Mouse (Mus musculus): Measurements from ENCODE around the gene 6430548M08Rik. TPM values are rescaled to one million over a fixed set of nuclear protein-coding genes. Genes with fewer than 3 reads are reported as not detected.
A peak's percentile ranks its signal among the peaks of the same experiment; 100 is the strongest.

6430548M08Rik gene
- total RNA-seq, 1 experiment, result 0.54 TPM

DNA sequence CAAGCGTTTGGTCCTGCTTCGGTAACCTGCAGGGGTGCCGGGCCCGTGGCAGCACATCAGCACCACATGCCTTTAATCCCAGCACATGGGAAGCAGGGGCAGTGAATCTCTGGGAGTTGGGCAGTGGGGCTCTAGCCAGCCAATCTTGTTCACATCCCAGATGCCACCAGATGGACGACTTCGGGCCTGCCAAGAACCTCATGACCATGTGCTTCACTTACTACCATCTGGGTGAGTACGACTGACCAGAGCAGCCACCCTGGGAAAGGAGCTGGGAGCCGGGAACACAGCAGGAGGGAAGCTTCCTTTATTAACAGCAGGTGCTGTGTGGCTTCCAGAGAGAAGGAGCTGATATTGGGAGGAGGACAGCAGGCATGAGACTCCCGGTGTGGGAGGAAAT, 37.2 kb downstream of the 6430548M08Rik start:
- no peak overlapping the region for H3K9ac ChIP-seq (ENCODE audit: insufficient read depth, low read depth, low read length, poor library complexity, severe bottlenecking)
- no peaks in the 10 kb centered on the region for H3K9me3 ChIP-seq (ENCODE audit: control insufficient read depth, insufficient read depth, low read depth, low read length)
- H3K4me3 ChIP-seq (ENCODE audit: insufficient read depth in 1 of 2, low read depth in 1 of 2, low read length in 2 of 2, poor library complexity in 1 of 2, severe bottlenecking in 1 of 2), result no peak overlapping the region
- H3K4me1 ChIP-seq (ENCODE audit: control insufficient read depth in 2 of 2, insufficient read depth in 2 of 2, low read length in 2 of 2, poor library complexity in 1 of 2), result peaks cover 0 to 12% of the 10 kb centered on the region in 2 experiments; a peak in 1 of 4 replicates
- in situ Hi-C loops (cut with MboI; ENCODE audit: low sequenced_read_pairs in 2 of 2, unreplicated experiment in 2 of 2), result no loop called here
- H3K36me3 ChIP-seq (ENCODE audit: control insufficient read depth, insufficient read depth, low read length, poor library complexity, severe bottlenecking), result no peaks in the 10 kb centered on the region
- DNase-seq (ENCODE audit: low read depth, low spot score), result no peak
- TF ChIP-seq ZNF384 (IDR thresholded peaks at IDR 0.05; ENCODE audit: low read depth, low read length) (no peak), MAFK (IDR thresholded peaks at IDR 0.05; ENCODE audit: insufficient read depth, low read depth, low read length) (no peak), CHD2 (IDR thresholded peaks at IDR 0.05; ENCODE audit: low read depth, low read length) (no peak), HCFC1 (IDR thresholded peaks at IDR 0.05; ENCODE audit: borderline replicate concordance, insufficient read depth, low read length) (no peak), ZC3H11A (IDR thresholded peaks at IDR 0.05; ENCODE audit: borderline replicate concordance, low read depth, low read length) (no peak)
- no peak overlapping the region for H3K27ac ChIP-seq (ENCODE audit: insufficient read depth, low read depth, low read length, poor library complexity, severe bottlenecking)

DNA sequence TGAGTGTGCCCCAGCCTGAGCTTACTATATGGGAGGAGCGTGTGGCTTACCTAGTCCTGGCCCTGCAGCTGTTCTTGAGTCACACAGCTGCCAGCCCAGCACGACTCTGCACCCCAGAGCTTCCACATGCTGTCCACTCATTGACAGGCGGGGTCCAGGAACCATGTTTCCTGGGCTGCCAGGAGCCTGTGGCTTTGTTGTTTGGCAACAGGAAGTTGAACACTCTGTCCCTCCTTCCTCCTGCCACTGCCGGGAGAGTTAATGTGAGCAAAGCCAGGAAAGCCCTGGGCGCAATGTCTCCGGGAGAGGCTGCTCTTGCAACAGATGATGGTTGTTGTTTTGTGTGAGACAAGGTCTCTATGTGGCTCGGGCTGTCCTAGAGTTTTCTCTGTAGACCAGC, 38.7 kb downstream of the 6430548M08Rik start:
- H3K4me1 ChIP-seq (ENCODE audit: control insufficient read depth in 2 of 2, insufficient read depth in 2 of 2, low read length in 2 of 2, poor library complexity in 1 of 2), result peaks cover 0 to 9% of the 10 kb centered on the region in 2 experiments; a peak in 1 of 4 replicates
- in situ Hi-C loops (cut with MboI; ENCODE audit: low sequenced_read_pairs in 2 of 2, unreplicated experiment in 2 of 2), result no loop called here
- H3K4me3 ChIP-seq (ENCODE audit: insufficient read depth in 1 of 2, low read depth in 1 of 2, low read length in 2 of 2, poor library complexity in 1 of 2, severe bottlenecking in 1 of 2), result peak overlapping the region; percentile 44 to 45
- TF ChIP-seq CHD2 (IDR thresholded peaks at IDR 0.05; ENCODE audit: low read depth, low read length) (no peak), HCFC1 (IDR thresholded peaks at IDR 0.05; ENCODE audit: borderline replicate concordance, insufficient read depth, low read length) (no peak), ZNF384 (IDR thresholded peaks at IDR 0.05; ENCODE audit: low read depth, low read length) (no peak), ZC3H11A (IDR thresholded peaks at IDR 0.05; ENCODE audit: borderline replicate concordance, low read depth, low read length) (no peak), MAFK (IDR thresholded peaks at IDR 0.05; ENCODE audit: insufficient read depth, low read depth, low read length) (no peak)
- H3K9ac ChIP-seq (ENCODE audit: insufficient read depth, low read depth, low read length, poor library complexity, severe bottlenecking), result peak overlapping the region; percentile 42
- H3K27ac ChIP-seq (ENCODE audit: insufficient read depth, low read depth, low read length, poor library complexity, severe bottlenecking), result no peak overlapping the region
- H3K9me3 ChIP-seq (ENCODE audit: control insufficient read depth, insufficient read depth, low read depth, low read length), result no peaks in the 10 kb centered on the region
- no peak for DNase-seq (ENCODE audit: low read depth, low spot score)
- no peaks in the 10 kb centered on the region for H3K36me3 ChIP-seq (ENCODE audit: control insufficient read depth, insufficient read depth, low read length, poor library complexity, severe bottlenecking)

DNA sequence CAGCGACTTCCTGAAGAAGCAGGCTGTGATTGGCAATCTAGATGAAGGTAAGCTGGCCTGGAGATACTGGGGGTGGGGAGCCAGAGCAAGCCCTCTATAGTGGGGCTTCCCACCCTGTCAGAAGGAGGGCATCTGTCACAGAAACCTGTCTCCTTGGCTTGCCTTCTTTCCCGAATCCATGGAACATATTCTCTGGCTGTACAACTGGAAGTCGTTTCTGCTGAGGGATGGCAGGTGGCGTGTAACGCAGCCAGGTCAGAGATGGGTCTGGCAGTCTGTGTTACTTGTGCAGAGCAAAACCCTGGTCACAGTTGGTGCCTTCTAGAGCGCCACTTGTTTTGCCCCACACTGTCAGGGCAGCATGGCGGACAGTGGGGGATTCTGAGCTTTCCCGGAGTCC, 46.4 kb downstream of the 6430548M08Rik start:
- no peak overlapping the region for H3K27ac ChIP-seq (ENCODE audit: insufficient read depth, low read depth, low read length, poor library complexity, severe bottlenecking)
- no peak for DNase-seq (ENCODE audit: low read depth, low spot score)
- H3K9ac ChIP-seq (ENCODE audit: insufficient read depth, low read depth, low read length, poor library complexity, severe bottlenecking), result no peak overlapping the region
- H3K36me3 ChIP-seq (ENCODE audit: control insufficient read depth, insufficient read depth, low read length, poor library complexity, severe bottlenecking), result no peaks in the 10 kb centered on the region
- no peak overlapping the region; a peak in 1 of 4 replicates for H3K4me3 ChIP-seq (ENCODE audit: insufficient read depth in 1 of 2, low read depth in 1 of 2, low read length in 2 of 2, poor library complexity in 1 of 2, severe bottlenecking in 1 of 2)
- no peaks in the 10 kb centered on the region; a peak in 1 of 4 replicates for H3K4me1 ChIP-seq (ENCODE audit: control insufficient read depth in 2 of 2, insufficient read depth in 2 of 2, low read length in 2 of 2, poor library complexity in 1 of 2)
- TF ChIP-seq ZNF384 (IDR thresholded peaks at IDR 0.05; ENCODE audit: low read depth, low read length) (no peak), MAFK (IDR thresholded peaks at IDR 0.05; ENCODE audit: insufficient read depth, low read depth, low read length) (no peak), ZC3H11A (IDR thresholded peaks at IDR 0.05; ENCODE audit: borderline replicate concordance, low read depth, low read length) (no peak), HCFC1 (IDR thresholded peaks at IDR 0.05; ENCODE audit: borderline replicate concordance, insufficient read depth, low read length) (no peak), CHD2 (IDR thresholded peaks at IDR 0.05; ENCODE audit: low read depth, low read length) (no peak)
- in situ Hi-C loops (cut with MboI; ENCODE audit: low sequenced_read_pairs in 2 of 2, unreplicated experiment in 2 of 2), result no loop called here
- no peaks in the 10 kb centered on the region for H3K9me3 ChIP-seq (ENCODE audit: control insufficient read depth, insufficient read depth, low read depth, low read length)

DNA sequence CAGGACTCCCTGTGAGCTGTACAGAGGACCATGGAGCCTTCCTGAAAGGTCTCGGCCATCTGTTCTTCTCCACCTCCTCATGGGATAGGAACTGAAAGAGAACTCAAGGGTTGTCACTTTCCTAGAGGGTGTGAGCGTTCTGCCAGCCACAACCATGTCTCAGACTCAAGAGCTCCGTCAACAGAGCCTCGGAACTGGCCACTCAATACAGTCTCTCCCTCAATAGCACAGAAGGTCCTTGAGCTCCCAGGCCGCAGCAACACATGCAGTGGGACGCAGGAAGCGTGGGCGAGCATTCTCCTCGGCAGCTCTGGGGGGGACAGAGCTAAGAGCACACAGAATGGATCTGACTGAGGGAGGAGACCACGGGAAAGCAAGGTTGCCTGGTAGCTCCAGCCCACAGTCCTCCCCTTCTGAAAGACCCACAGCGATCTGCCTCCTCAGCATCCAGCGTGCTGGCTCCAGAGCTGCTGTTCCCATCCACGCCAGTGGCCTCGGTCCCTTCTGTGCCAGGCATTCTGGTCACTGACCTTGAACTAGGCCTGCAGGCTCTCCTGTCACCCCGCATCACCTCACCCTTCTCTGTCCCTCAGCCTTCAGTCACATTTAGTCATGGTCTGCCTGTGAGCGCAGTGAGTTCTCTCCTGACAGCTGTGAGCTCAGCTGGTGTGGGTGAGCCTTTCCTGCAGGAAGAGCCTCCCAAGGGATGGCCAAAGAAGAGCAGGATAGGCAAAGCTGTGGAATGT, 47.9 kb downstream of the 6430548M08Rik start:
- DNase-seq (ENCODE audit: low read depth, low spot score), result no peak
- TF ChIP-seq MAFK (IDR thresholded peaks at IDR 0.05; ENCODE audit: insufficient read depth, low read depth, low read length) (no peak), CHD2 (IDR thresholded peaks at IDR 0.05; ENCODE audit: low read depth, low read length) (no peak), ZNF384 (IDR thresholded peaks at IDR 0.05; ENCODE audit: low read depth, low read length) (no peak), HCFC1 (IDR thresholded peaks at IDR 0.05; ENCODE audit: borderline replicate concordance, insufficient read depth, low read length) (no peak)
- Histone ChIP-seq H3K9me3 (ENCODE audit: control insufficient read depth, insufficient read depth, low read depth, low read length) (no peaks in the 10 kb centered on the region), H3K27ac (ENCODE audit: insufficient read depth, low read depth, low read length, poor library complexity, severe bottlenecking) (no peak overlapping the region), H3K9ac (ENCODE audit: insufficient read depth, low read depth, low read length, poor library complexity, severe bottlenecking) (no peak overlapping the region), H3K4me3 (ENCODE audit: insufficient read depth in 1 of 2, low read depth in 1 of 2, low read length in 2 of 2, poor library complexity in 1 of 2, severe bottlenecking in 1 of 2) (no peak overlapping the region), H3K4me1 (ENCODE audit: control insufficient read depth in 2 of 2, insufficient read depth in 2 of 2, low read length in 2 of 2, poor library complexity in 1 of 2) (no peaks in the 10 kb centered on the region; a peak in 1 of 4 replicates), H3K36me3 (ENCODE audit: control insufficient read depth, insufficient read depth, low read length, poor library complexity, severe bottlenecking) (no peaks in the 10 kb centered on the region)
- in situ Hi-C loops (cut with MboI; ENCODE audit: low sequenced_read_pairs in 2 of 2, unreplicated experiment in 2 of 2), result no loop called here
